Mouse (Mus musculus) G1E (cell line): Measurements from ENCODE around the gene Tmod1.

ENCODE experiments used
- CTCF ChIP-seq: IDR thresholded peaks from 2 replicates; pipeline ENCODE4 v1.5.1; 2012; ENCODE audit warnings: low read depth, low read length, inconsistent platforms, mixed read lengths
- GATA1 ChIP-seq: IDR thresholded peaks from 2 replicates; pipeline ENCODE4 v1.6.1; 2012; ENCODE audit warnings: borderline replicate concordance, low read length, inconsistent platforms, mixed read lengths
- POLR2AphosphoS5 ChIP-seq: IDR thresholded peaks from 2 replicates; pipeline ENCODE4 v1.6.1; 2012; ENCODE audit warnings: low read depth, low read length, inconsistent platforms; ENCODE audit not compliant: insufficient replicate concordance

DNA sequence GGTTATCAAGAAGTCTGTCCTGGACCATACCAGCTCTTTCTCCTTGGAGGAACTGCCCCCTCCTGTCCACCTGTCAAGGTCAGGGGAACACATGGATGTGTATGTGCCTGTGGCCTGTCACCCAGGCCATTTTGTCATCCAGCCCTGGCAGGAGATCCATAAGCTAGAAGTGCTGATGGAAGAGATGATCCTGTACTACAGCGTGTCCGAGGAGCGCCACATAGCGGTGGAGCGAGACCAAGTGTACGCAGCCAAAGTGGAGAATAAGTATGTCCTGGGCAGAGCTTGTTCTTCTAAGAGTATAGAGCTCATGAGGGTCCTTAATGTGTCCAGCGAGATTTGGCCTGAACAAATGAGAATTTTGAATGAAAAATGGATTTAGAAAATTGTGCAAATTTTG, 12.8 kb upstream of the Tmod1 start:
- TF ChIP-seq CTCF = no peak
- no peak for TF ChIP-seq POLR2AphosphoS5
- no peak for TF ChIP-seq GATA1
